Mouse (Mus musculus) megakaryocyte, embryonic 14.5 days (primary cell): ENCODE measurements around the gene Gm20721. TPM values are rescaled to one million over a fixed set of nuclear protein-coding genes. Genes with fewer than 3 reads are reported as not detected.
"Not testable (repeated sequence)": the region's sequence is repeated elsewhere in the genome, so short reads cannot be mapped to it uniquely, and the experiment has no call there.

Experiments used
- H3K27me3 ChIP-seq: replicated peaks from 2 replicates; pipeline ENCODE3; 2012; ENCODE audit warnings: inconsistent platforms
- H3K36me3 ChIP-seq: replicated peaks from 2 replicates; pipeline ENCODE3; 2012; ENCODE audit warnings: low read length, inconsistent platforms, mixed read lengths
- H3K4me1 ChIP-seq: 2 replicates; pipeline ENCODE4 v1.6.1; 2012; ENCODE audit warnings: inconsistent platforms
- H3K4me3 ChIP-seq: replicated peaks from 2 replicates; pipeline ENCODE3; 2012; ENCODE audit warnings: moderate library complexity, mild to moderate bottlenecking, inconsistent platforms
- H3K9me3 ChIP-seq: 2 replicates; pipeline ENCODE4 v1.6.1; 2012; ENCODE audit warnings: inconsistent platforms
- FLI1 ChIP-seq: IDR thresholded peaks from 2 replicates; pipeline ENCODE4 v1.6.1; 2012; ENCODE audit warnings: low read length, inconsistent platforms, mixed read lengths
- GATA1 ChIP-seq: IDR thresholded peaks from 3 replicates; pipeline ENCODE4 v1.6.1; 2012; ENCODE audit warnings: mixed read lengths, low read length, inconsistent platforms, borderline replicate concordance
- polyA plus RNA-seq: library from polyadenylated mRNA; stranded (reverse); fragments of >175 nt; gene quantifications from 2 replicates; pipeline ENCODE4 v1.2.3, GENCODE M21; 2012; ENCODE audit warnings: low replicate concordance; ENCODE audit not compliant: insufficient read depth

The Gm20721 gene
- polyA plus RNA-seq, 1 experiment = 0.57 TPM

GRCm38 (mm10) chr2:174330616-174331191 lies 15.8 kb downstream of the Gm20721 start:
- peak overlapping the region; percentile 97 for H3K4me3 ChIP-seq
- H3K36me3 ChIP-seq = peaks cover 32% of the 10 kb centered on the region
- TF ChIP-seq GATA1 (no peak), FLI1 (no peak)
- no peaks in the 10 kb centered on the region for H3K27me3 ChIP-seq
- H3K4me1 ChIP-seq = peaks cover 45% of the 10 kb centered on the region
- H3K9me3 ChIP-seq = peaks cover 9% of the 10 kb centered on the region

GRCm38 (mm10) chr2:174329663-174330615 lies 16.6 kb downstream of the Gm20721 start:
- Histone ChIP-seq H3K4me3 (peak overlapping the region; percentile 97), H3K4me1 (peaks cover 38% of the 10 kb centered on the region)
- no peak for TF ChIP-seq FLI1
- TF ChIP-seq GATA1 = no peak

GRCm38 (mm10) chr2:174328926-174329662 lies 17.4 kb downstream of the Gm20721 start:
- Histone ChIP-seq H3K4me1 (peaks cover 29% of the 10 kb centered on the region), H3K36me3 (peaks cover 16% of the 10 kb centered on the region), H3K27me3 (no peaks in the 10 kb centered on the region), H3K9me3 (peaks cover 9% of the 10 kb centered on the region), H3K4me3 (peak overlapping the region; percentile 97)
- TF ChIP-seq GATA1 = no peak
- TF ChIP-seq FLI1 = no peak

More at GRCm38 (mm10) chr2:174329663-174330615, 16.6 kb downstream of the Gm20721 start:
- Histone ChIP-seq H3K27me3 (no peaks in the 10 kb centered on the region), H3K36me3 (peaks cover 24% of the 10 kb centered on the region), H3K9me3 (peaks cover 9% of the 10 kb centered on the region)

GRCm38 (mm10) chr2:174328358-174328905 lies 18.1 kb downstream of the Gm20721 start:
- TF ChIP-seq FLI1 = no peak
- TF ChIP-seq GATA1 = no peak
- H3K36me3 ChIP-seq = peaks cover 9% of the 10 kb centered on the region
- peaks cover 23% of the 10 kb centered on the region for H3K4me1 ChIP-seq
- H3K4me3 ChIP-seq = peak overlapping the region; percentile 97
- no peaks in the 10 kb centered on the region for H3K27me3 ChIP-seq
- peaks cover 9% of the 10 kb centered on the region for H3K9me3 ChIP-seq

GRCm38 (mm10) chr2:174327295-174327981 lies 19.1 kb downstream of the Gm20721 start:
- TF ChIP-seq GATA1 (0 out of 3 replicates have a peak, but pooled peaks have one; percentile 11), FLI1 (no peak)
- H3K4me3 ChIP-seq = peak overlapping the region; percentile 97
- H3K36me3 ChIP-seq = peaks cover 9% of the 10 kb centered on the region
- no peaks in the 10 kb centered on the region for H3K27me3 ChIP-seq
- H3K4me1 ChIP-seq = peaks cover 14% of the 10 kb centered on the region
- H3K9me3 ChIP-seq = peaks cover 9% of the 10 kb centered on the region

- H3K4me3 ChIP-seq = peak overlapping the region; percentile 97
- H3K4me1 ChIP-seq = peaks cover 7% of the 10 kb centered on the region
Observed at GRCm38 (mm10) chr2:174326481-174326880, 20.0 kb downstream of the Gm20721 start.

GRCm38 (mm10) chr2:174325989-174326388 lies 20.5 kb downstream of the Gm20721 start:
- no peak for TF ChIP-seq FLI1
- no peak for TF ChIP-seq GATA1
- peaks cover 9% of the 10 kb centered on the region for H3K9me3 ChIP-seq
- peaks cover 7% of the 10 kb centered on the region for H3K4me1 ChIP-seq
- peak overlapping the region; percentile 97 for H3K4me3 ChIP-seq
- no peaks in the 10 kb centered on the region for H3K27me3 ChIP-seq
- peaks cover 4% of the 10 kb centered on the region for H3K36me3 ChIP-seq

More at GRCm38 (mm10) chr2:174326481-174326880, 20.0 kb downstream of the Gm20721 start:
- no peak for TF ChIP-seq GATA1
- no peak for TF ChIP-seq FLI1
- Histone ChIP-seq H3K36me3 (peaks cover 4% of the 10 kb centered on the region), H3K27me3 (no peaks in the 10 kb centered on the region), H3K9me3 (peaks cover 9% of the 10 kb centered on the region)

- no peaks in the 10 kb centered on the region for H3K9me3 ChIP-seq
- H3K4me1 ChIP-seq = peaks cover 28% of the 10 kb centered on the region
- TF ChIP-seq FLI1 (no peak), GATA1 (no peak)
- H3K27me3 ChIP-seq = no peaks in the 10 kb centered on the region
- H3K4me3 ChIP-seq = no peak overlapping the region
- H3K36me3 ChIP-seq = no peaks in the 10 kb centered on the region
Observed at GRCm38 (mm10) chr2:174316661-174317060, 29.9 kb downstream of the Gm20721 start.

- H3K4me1 ChIP-seq = peaks cover 30% of the 10 kb centered on the region
- not testable (repeated sequence) for H3K9me3 ChIP-seq, H3K27me3 ChIP-seq, H3K4me3 ChIP-seq, H3K36me3 ChIP-seq
Observed at GRCm38 (mm10) chr2:174315445-174315844, 31.1 kb downstream of the Gm20721 start.
